Mouse (Mus musculus): Measurements from ENCODE around the gene March4. TPM values are rescaled to one million over a fixed set of nuclear protein-coding genes. Genes with fewer than 3 reads are reported as not detected.

The March4 gene
- total RNA-seq, 4 experiments from 2014 or later, result 0.20 to 0.36 (median 0.26) TPM

DNA sequence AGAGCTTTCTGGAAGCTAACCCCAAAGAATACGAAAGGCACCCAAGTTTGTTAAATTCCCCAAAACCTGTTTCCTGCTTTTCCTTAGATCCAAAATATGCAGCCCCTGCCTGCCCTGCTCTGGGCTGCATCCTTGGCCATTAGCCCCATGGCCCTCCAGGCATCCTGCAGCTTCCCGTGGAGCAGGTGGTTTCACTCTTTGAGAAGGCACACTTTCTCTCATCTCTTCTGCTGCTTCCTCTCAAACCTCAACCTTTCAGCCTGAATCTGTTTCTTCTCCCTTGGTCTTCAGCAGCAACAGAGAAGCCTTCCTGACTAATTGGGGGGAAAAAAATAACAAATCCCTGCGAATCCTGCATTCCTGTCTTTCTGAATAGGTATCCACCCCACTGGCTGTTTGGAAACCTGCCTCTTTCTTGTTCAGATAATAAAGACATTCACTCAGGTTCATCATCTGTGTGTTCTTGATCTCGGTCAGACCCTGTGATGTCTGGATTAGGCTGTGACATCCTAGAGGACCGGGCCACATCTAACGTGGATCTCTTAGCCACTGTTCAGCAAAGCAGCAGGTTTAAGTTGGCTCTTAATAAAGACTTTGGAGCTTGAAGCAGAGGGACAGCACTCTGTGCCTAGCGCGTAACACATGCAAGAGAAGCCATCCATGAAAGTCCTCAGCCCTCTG lies 6.1 kb downstream of the March4 start:
- DNase-seq (ENCODE audit: low spot score in 2 of 2), result no peak

GRCm38 (mm10) chr1:72529192-72529591 lies 7.5 kb downstream of the March4 start:
- DNase-seq (ENCODE audit: low spot score in 2 of 2), result no peak

DNA sequence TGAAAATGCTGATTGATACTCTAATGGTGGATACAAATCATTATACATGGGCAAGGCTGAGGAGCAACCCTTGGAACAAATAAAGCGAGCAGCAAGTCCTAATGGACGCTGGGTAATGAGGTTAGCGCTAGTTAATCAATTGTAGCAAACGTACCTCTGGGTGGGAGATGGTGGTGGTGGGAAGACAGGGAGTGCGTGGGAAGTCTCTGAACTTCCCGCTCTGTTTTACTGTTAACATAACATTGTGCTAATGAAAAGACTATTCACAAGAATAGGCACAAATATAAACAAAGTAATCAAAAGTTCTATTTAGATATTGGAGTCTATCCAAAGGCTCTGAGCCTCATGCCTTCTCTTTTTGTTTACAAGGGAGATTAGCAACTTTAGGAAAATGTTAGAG lies 13.1 kb downstream of the March4 start:
- no peak for DNase-seq (ENCODE audit: low spot score in 2 of 2)

DNA sequence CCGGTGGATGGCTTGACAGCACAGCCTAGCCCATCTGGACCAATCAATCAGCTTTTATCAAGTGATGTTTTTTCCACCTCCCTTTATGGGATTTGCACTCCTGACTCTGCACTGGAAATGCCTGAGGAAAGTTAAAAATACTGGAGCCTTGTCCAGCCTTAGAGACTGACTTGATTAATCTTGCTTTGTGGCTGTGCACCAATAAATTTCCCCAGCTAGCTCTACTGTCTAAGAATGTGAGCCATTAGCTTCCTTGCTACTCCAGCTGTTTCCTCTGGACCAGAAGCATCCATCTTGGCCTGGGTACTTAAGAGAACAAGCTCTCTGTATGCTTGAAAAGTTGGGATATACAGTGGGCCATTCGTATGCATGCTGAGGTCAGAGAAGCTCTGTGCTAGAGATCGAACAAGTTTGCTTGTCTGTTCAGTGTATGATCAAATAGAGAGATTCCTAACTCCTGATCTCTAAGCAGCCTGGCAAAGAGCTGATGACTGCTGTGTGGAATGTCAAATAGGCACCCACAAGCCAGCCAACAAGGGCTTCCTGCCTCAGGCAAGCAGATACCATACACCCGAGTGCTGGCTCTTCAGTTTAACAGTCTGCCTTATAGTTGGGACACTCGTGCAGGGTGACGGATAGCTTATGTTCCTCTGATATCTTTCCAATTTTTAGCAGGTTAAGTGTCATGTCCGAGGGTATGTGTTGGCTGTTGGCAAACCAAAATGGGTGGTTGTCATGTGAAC lies 25.8 kb downstream of the March4 start:
- no peak for DNase-seq (ENCODE audit: low spot score in 2 of 2)

- no peak for DNase-seq (ENCODE audit: low spot score in 2 of 2)
These were observed 27.2 kb downstream of the March4 start for GRCm38 (mm10) chr1:72509551-72509950.

DNA sequence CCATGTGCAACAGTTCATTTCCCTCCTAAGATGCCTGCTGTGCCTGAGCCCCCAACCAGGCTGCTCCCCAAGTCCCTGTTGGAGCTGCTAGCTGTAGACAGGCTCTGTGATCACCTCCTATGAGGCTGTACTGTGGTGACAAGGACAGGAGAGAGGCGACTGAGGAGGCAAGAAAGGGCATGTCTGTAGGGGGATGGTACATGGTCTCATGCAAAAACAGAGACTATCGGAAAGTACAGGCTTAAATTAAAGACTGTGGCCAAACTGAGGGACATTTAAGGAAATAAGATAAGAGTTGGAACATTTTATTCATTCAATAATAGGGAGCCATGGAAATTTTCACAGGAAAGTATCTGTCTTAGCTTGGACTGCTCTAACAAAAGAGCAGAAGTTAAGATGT lies 29.1 kb downstream of the March4 start:
- no peak for DNase-seq (ENCODE audit: low spot score in 2 of 2)

DNA sequence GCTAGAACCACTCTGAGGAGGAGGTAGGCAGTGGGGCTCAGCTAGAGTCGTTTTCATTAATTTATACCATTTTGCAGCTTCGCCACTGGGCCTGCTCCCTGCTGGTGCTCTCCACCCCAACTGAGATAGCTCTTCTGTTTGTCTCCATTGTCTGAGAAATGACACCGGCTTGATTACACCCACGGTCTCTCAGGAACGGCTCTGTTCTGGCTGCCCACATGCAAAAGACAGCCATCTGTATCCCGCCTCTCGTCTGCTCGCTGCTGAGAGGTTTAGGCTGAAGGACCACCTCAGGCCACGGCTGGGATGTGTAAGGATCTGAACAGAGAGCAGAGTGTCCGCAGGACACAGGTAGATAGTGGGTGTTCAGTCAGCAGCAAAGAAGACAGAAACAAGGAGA lies 30.5 kb downstream of the March4 start:
- DNase-seq (ENCODE audit: low spot score in 2 of 2), result no peak

- DNase-seq (ENCODE audit: low spot score in 2 of 2), result no peak
These were observed 39.1 kb downstream of the March4 start for GRCm38 (mm10) chr1:72497609-72498008.

DNA sequence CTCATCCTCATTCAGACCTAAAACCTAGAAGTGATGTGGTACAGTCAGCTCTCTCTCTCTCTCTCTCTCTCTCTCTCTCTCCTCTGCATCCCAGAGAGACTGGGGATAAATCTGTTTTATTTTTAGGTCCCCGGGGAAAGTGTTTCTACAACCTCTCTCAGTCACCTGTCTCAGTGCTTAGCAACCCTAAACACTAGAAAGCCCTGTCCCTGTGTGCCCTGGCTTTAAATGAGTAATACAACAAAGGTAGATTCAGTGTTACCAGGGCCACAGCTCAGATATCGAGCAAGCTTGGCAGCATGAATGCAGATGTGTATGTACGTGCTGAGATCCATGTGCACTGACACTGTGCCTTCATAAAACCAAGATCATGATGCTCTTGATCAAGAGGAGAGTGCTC lies 43.3 kb downstream of the March4 start:
- no peak for DNase-seq (ENCODE audit: low spot score in 2 of 2)

DNA sequence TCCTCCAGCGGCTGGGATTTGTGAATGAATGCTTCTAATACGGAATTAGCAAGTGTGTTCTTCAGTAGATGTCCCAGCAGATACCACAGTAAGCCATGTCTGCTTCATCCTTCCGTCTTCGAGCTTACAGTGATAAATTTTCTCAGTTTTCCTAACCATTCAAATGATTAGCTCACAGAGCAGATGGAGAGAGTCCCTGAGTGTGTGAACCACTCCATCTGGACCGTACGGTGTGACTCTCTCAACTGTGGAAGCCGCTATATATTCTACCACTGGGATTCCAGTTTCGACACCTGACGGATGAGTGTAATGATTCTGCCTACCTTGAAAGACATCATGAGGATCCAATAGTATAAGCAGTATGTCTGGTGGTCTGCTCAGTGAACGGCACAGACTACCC lies 44.1 kb downstream of the March4 start:
- no peak for DNase-seq (ENCODE audit: low spot score in 2 of 2)

DNA sequence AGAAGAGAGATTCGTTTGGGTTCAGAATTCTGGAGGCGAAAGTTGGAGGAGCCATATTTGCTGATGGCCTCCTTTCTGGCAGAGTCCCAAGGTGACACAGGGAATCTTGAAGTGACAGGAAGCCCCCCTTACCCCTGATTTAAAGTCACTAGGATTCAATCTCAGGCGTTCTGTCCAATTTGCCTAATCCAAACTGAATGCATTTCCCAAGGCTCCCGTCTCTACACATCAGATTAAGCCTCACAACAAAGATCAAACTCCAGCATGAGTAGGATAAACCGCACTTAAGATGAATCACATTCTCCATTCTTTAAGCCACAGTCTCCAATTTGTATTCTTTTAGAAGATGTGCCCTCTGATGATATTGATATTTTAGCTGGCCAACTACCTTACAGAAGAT lies 45.4 kb downstream of the March4 start:
- no peak for DNase-seq (ENCODE audit: low spot score in 2 of 2)

DNA sequence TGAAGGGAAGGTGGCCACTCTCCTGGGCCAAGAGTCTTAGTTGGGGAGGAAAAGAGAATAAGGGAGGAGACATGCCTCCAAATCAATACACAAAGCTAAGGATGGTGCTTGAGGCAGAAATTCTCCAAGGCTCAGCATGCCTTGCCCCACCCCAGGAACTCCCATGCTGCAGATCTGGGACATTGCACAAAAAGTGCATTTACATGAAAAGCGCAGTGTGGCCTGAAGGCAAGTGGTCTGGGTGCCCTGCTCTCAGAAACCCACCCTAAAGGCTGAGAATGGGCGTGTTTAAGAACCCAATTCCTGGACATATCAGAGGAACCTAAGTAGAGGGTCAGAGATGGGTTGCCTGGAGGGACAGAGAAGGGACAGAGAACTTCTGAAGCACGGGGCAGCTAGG lies 45.9 kb downstream of the March4 start:
- no peak for DNase-seq (ENCODE audit: low spot score in 2 of 2)

DNA sequence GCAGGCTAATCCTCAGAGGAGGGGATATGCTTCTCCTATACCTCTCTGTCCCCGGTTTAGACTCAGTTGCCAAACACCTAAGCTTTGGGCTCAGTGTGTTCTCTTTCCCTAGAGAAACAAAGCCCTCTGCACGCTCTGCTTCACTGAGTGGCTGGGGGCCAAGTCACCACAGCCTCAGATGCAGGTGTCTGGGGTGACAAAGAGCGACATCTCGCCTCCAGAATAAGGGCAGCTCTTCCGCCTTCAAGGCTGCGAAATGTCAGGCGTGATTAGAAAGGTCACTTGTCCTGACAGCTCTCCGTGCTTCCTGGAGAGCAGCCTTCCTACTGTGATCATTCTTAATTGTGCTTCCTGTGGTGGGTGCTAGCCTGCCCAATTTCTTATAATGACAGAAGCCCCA lies 46.5 kb downstream of the March4 start:
- DNase-seq (ENCODE audit: low spot score in 2 of 2), result no peak

- no peak for DNase-seq (ENCODE audit: low spot score in 2 of 2)
These were observed 60.1 kb downstream of the March4 start for GRCm38 (mm10) chr1:72476594-72476993.

DNA sequence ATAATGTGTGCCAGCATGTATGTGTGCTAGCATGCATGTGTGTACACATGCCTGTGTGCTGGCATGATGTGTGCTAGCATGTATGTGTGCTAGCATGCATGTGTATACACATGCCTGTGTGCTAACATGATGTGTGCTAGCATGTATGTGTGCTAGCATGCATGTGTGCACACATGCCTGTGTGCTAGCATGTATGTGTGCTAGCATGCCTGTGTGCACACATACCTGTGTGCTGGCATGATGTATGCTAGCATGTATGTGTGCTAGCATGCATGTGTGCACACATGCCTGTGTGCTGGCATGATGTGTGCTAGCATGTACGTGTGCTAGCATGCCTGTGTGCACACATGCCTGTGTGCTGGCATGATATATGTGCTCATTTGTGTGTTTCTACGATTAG lies 67.7 kb downstream of the March4 start:
- no peak for DNase-seq (ENCODE audit: low spot score in 2 of 2)

DNA sequence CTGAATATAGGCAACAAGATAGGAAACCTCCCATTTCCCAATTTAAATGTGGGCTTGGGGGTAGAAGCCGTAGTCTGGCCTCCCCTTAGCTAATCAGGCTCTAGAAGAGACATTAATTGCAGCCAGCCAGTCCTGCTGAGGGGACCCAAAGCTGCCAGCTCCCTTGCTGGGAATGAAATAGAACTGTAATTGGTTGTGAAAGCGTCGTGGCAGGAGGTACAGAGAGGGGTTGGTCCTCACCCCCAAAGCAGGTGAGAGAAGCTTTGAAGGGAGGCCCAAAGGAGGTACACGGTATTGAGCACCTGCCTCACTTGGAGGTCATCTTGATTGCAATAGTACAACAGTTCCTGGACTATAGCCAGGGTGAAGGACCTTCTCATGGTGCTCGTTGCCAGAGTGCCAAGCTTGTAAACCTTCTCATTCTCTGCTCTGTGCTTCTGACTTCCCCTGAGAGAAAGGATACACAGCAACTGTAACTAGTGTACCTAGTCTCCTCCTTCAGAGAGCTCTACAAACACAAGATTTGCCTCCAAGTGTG lies 68.2 kb downstream of the March4 start:
- DNase-seq (ENCODE audit: low spot score in 2 of 2), result no peak

GRCm38 (mm10) chr1:72464926-72465583 lies 71.7 kb downstream of the March4 start:
- no peak for DNase-seq (ENCODE audit: low spot score in 2 of 2)

DNA sequence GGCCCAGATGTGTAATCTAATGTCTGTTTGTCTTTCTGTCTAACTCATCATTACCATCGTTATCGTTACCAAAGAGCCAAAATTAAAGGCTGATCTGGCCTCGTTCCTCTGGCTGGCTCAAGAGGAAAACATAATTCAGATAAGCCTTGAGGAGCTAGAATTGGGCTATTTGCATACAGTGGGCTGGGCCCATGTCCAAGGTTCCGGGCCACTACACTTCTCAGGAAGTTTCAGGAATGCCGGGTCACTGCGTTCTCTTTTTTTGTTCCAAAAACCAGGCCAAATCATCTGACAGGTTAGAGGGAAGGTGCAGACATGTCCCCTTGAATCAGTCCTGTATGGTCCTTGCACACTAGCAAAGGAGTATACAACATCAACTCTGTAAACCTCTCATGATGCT lies 74.2 kb downstream of the March4 start:
- no peak for DNase-seq (ENCODE audit: low spot score in 2 of 2)

DNA sequence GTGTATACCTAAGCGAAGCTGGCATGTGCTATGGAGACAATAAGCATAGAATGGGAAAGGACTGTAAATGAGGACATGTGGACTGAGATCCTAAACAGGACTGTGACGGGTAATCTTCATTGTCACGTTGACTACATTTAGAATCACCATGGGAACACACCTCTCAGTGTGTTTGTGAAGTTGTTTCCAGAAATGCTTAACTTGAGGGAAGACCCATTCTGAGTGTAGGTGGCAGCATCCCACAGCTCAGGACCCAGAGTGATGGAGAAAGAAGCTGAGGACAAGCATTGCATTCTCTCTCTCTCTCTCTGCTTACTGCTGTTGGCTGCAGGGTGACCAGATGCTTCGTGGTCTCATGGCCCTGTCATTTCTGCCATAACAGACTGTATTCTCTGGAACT lies 79.1 kb downstream of the March4 start:
- no peak for DNase-seq (ENCODE audit: low spot score in 2 of 2)

GRCm38 (mm10) chr1:72455923-72456322 lies 80.8 kb downstream of the March4 start:
- DNase-seq (ENCODE audit: low spot score in 2 of 2), result no peak

- DNase-seq (ENCODE audit: low spot score in 2 of 2), result no peak
These were observed 82.0 kb downstream of the March4 start for GRCm38 (mm10) chr1:72454733-72455201.

DNA sequence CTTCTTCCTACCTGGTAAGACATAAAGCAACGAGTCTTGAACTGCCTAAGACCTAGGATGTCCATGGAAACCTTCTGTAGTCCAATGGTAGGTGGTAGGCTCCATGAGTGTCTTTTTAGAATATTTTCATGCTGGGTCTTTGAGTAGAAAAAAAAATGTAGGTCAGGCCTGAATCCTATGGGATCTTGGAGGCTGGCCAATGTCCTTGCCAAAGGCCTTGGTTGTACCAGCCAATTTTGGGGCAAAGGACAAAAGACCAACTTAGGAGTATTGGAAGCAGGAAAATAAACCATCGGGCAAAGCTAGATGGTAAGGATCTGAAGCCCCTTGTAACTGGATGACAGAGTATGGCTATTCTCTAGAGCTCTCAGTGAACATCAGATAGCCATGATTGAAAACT lies 83.9 kb downstream of the March4 start:
- DNase-seq (ENCODE audit: low spot score in 2 of 2), result no peak
